Mouse (Mus musculus) MN1 (cell line): ENCODE measurements around the gene Frmd4b.

ENCODE experiments used
- DNase-seq: peaks from one replicate; pipeline ENCODE4 v3.0.0-alpha.2; 2016; ENCODE audit warnings: low spot score

Gene Frmd4b

GRCm38 (mm10) chr6:97312545-97312939, 304.8 kb downstream of the Frmd4b start:
- no peak for DNase-seq

DNA sequence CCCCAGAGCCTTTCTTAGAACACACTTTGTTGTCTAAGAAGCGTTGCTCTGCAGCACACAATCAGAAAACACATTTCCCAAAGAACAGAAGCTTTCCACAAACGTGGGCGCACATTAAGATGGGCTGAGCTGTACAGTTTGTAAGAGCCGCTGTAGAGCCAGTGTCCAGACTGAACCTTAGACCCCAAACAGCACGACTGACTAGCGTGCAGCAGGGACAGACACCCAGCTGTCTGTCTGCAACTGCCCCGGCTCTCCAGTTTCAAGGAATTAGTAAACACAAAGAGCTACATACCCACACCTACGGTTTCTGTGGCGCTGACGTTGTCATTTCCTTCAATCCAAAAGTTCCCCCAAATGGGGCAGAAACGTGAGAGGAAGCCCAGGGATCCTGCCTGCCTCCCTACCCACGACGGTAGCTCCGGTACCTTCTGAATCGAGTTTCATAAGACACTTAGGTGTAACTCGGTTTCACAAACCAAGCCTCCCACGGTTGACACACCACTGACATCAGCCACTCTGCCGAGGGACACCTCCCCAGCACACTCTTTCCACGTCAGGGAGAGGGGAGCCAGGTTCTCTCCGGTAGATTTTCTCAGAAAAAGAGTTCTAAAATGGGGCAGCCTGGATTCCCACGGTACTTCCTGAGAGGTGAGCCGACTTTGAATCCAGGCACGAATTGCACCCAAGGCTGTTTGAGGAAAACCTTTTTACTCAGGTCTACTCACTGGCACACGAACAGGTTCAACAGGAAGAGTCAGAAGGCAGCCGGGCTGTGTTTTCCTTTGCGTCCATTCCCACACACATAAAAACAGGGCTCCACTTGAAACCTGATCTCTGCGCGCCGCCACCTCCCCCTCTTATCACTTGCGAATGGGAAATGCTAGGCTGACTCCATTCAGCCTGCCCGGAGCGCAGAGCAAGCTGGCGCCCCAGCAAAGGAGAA, 305.5 kb downstream of the Frmd4b start:
- no peak for DNase-seq

DNA sequence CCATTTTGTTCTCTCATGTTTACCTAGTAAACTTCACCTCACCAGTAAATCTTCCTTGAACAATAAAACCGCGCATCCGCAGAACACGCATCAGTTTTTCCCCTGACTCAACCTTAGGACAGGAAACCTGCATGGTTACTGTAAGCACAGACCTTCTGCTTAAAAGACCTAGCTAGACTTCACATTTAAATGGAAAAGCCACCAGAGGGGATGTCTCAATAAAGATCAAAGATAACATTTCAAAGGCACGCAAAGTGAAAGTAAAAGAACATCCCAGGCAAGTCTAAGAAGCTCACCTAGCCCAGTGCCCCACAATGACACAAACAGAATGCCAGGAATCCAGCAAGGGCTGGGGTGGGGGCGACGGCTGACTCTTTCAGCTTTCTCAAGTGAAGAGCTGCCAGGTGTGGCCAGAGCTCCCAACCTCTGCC, 306.4 kb downstream of the Frmd4b start:
- DNase-seq = no peak

DNA sequence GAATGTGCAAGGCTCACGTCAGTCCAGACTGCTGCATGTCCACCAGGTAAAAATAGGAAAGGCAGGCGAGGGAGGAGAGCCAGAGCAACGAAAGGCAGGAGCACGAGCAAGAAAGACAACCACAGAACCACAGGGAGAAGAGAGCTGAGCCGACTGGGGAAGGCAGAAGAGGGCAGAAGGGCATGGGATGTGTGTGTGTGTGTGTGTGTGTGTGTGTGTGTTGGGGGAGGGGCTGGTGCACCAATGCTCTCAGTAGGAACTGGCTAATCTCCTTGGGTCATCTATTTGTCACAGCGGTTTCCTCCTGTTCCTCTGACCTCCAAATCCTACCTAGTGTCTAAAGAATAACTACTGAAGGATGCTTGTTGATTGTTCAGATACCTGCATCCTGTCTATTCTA, 308.2 kb downstream of the Frmd4b start:
- DNase-seq = no peak

DNA sequence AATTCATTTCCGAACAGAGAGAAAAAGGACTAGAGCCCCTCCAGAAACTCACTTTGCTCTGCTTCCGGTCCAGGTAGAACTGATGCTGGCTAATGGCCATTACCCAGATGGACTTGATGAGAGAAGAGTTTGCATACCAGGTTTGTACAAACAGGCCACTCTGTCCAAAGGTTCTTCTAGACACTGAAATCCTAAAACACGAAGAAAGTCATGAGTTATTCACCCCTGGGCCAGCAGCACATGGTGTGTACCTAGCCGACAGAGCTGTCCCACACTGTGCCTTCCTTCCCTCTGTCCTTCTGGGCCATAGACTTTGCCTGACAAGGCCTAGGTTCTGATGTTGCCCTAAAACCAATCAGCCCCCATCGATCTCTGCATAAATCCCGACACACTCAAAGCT, 308.8 kb downstream of the Frmd4b start:
- DNase-seq = no peak

DNA sequence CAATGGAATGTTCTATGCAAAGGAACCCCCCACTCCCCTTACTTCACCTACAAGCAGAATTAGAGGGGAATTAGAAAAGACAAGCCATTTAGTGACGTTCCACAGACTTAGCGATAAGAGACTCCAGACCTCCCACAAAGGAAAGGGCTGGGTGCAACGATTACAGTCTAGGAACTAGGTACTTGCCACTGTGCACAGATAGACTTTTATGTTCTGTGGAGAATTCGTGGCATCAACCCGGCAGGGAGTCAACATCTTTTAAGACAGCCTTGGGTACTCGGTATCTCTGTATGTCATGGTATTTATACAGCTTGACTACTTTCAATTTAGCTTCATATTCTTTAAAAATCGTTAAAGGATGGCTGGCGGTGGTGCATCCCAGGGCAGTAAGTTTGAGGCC, 310.1 kb downstream of the Frmd4b start:
- DNase-seq = no peak

GRCm38 (mm10) chr6:97306351-97306750, 311.0 kb downstream of the Frmd4b start:
- no peak for DNase-seq

DNA sequence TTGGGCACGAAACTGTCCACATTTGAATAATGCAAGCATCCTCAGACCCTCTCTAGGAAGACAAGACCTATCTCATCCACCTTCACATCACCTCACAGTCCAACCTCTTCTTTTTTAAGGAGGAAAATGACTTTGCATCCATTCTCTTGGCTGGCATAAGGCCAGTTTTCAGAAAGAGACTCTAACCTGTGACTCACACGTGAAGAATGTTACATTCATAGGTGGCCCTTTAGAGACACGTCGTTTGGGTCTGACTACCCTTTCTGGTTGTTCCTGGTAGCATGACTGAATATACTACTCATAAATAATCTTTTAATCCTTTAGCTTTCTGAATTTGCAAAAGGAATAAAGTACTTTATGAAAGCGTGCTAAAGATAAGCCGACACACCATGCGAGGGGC, 311.9 kb downstream of the Frmd4b start:
- DNase-seq = no peak

GRCm38 (mm10) chr6:97305010-97305409, 312.3 kb downstream of the Frmd4b start:
- no peak for DNase-seq

GRCm38 (mm10) chr6:97303277-97304109, 313.8 kb downstream of the Frmd4b start:
- no peak for DNase-seq

GRCm38 (mm10) chr6:97302303-97302702, 315.0 kb downstream of the Frmd4b start:
- DNase-seq = peak; percentile 61

- DNase-seq = no peak
Observed at GRCm38 (mm10) chr6:97300659-97301058, 316.7 kb downstream of the Frmd4b start.

DNA sequence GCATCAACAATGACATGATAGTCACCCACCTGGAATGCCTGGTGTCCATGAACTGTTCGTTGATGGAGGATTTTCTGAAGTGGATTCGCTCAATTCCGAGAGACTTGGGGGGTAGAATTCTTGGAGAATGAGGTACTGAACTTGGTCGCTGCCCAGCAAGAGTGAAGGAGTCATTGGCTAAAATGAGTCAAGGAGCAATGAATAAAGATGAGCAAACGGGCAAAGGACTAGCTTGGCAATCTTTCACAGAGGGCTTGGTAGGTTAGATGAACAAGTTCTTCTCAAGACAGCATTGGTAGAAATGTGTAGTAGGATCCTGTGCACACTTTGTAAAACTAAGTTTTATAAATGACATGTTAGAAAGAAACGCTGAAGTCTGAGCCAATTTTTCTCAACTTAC, 317.2 kb downstream of the Frmd4b start:
- DNase-seq = no peak

DNA sequence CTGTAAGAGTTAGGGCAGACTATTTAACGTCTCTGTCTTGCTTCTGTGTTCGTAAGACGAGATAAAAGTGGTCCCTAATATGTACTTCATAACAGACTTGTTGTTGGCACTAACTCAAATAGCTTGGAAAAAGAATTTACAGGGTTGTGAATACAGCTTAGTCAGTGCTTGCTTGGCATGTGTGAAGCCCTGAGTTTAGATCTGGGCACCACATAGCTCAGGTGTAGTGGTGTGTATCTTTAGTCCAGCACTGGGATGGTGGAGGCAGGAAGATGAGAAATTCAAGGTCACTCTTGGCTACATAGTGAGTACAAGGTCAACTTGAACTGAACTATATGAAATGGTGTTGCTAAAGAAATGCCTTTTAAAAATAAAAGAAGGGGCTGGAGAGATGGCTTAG, 320.2 kb downstream of the Frmd4b start:
- DNase-seq = no peak

DNA sequence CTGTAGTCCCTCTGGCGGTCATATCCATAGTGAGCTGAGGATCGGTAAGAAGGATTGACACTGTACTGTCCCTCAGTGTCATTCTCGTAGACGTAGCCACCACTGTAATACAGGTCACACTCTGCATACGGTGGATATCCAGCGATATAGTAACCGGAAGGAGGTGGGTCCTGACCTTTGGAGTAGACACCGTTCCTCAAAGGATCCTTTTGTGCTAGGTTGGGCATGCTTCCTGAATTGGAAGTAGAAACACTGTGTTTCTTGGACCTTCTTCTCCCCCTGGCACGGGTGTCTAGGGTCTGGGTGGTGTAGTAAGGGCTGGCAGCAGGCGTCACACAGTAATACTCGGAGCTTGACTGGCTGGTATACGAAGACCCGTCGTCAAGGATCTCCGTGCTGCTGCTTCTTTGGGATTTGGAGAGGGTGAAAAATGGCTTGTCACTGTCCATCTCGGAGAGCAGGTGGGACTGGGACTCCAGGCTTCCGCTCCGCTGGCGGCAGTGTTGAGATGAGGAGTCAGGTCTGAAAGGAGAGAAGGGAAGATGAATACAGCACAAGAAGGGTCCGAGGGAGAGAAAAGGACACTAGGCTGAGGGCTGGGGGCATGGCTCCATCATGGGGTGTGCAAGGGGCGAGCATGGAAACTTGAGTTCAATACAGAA, 321.3 kb downstream of the Frmd4b start:
- DNase-seq = no peak

- DNase-seq = no peak
Observed at GRCm38 (mm10) chr6:97295416-97295815, 321.9 kb downstream of the Frmd4b start.

- DNase-seq = no peak
Observed at GRCm38 (mm10) chr6:97293667-97294569, 323.4 kb downstream of the Frmd4b start.

DNA sequence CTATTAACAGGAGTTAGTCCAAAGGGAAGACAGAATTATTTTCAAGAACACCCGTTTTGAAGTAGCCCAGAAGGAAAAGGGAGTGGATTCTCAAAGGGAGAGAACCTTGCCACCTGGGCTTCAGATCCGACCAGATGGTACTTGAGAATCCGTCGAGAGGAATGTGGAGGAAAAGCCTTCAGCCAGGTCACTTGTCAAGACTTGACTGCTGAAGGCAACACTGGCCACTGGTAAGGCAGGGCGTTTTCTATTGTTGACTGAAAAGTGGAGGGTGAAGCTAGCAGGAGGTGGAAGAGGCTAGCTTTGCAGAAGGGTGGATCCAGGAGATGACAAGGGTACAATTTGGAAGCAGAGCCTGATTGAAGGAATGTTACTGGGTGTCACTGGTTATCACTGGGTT, 324.4 kb downstream of the Frmd4b start:
- DNase-seq = no peak

- DNase-seq = no peak
Observed at GRCm38 (mm10) chr6:97292096-97292495, 325.2 kb downstream of the Frmd4b start.

DNA sequence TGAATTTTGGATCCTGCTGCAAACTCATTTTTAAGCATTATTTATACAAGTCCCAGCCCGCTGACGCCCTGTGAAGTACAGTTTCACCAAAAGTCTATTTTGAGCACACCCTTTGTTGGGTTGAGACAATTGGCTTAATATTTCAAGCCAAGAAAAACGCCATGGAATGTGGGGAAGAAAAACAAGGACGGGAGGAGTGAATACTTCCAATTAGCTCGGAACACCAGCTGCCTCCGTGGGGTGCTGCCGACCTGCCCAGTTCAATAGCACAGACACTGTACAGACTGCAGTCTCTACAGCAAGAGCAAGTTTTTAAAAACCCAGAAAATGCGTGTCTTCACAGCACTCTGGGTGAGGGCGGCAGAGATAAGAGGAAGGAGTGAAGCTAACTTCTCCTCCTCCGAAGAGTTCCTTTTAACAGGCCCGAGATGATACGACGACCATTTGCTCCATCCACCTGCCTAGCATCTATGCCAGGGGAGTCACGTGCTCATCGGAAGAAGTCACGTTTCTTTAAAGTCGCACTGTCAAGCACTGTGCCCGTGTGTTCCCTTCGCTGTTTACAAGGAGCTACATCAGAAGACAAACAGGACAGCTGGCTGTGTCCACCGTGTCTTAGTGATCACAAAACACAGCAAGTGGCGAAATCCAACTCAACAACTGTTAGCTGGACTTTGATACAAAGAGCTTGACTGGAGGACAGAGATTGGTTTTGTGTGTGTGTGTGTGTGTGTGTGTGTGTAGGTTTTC, 326.0 kb downstream of the Frmd4b start:
- DNase-seq = no peak

- DNase-seq = no peak
Observed at GRCm38 (mm10) chr6:97290687-97291086, 326.7 kb downstream of the Frmd4b start.
